Mouse (Mus musculus): ENCODE results near the gene Nt5c3. TPM values are rescaled to one million over a fixed set of nuclear protein-coding genes. Genes with fewer than 3 reads are reported as not detected.

The Nt5c3 gene
- polyA plus RNA-seq, 1 experiment: 21.4 TPM

DNA sequence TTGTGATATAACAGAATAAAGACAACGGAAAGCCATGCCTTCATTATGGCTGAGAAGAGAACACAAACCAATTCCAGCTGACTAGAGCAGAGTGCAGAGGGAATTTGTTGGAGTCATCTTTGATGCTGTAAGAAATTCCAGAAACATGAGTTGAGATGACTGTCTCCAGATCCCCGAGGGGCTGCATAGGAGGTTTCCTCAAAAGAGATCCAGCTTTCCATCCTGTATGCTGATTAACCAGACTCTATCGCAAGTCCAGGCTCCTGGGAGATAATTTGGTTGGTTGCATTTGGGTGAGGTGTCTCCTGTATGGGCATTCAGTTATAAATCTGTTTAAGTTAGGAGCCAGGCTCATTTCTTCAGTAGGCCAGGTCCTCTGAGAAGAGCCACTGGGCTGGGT lies 86.1 kb downstream of the Nt5c3 start:
- TF ChIP-seq CTCF (IDR thresholded peaks at IDR 0.05; ENCODE audit: low read depth, low read length): no peak
- TF ChIP-seq EP300 (IDR thresholded peaks at IDR 0.05; ENCODE audit: insufficient read depth, low read depth, low read length): no peak
- Histone ChIP-seq H3K4me3 (ENCODE audit: low read depth, low read length) (peak overlapping the region; percentile 8), H3K36me3 (ENCODE audit: control insufficient read depth, insufficient read depth, low read length, poor library complexity, severe bottlenecking) (peaks cover 16% of the 10 kb centered on the region), H3K27me3 (ENCODE audit: control insufficient read depth, insufficient read depth, low read length, poor library complexity, severe bottlenecking) (no peaks in the 10 kb centered on the region), H3K9ac (ENCODE audit: low read depth, poor library complexity, severe bottlenecking) (peak overlapping the region; percentile 48; the same call in 1 of the 2 replicates), H3K4me1 (ENCODE audit: control insufficient read depth, insufficient read depth, low read length) (no peaks in the 10 kb centered on the region), H3K27ac (ENCODE audit: insufficient read depth, low read length) (peak overlapping the region; percentile 1; the same call in 1 of the 2 replicates), H3K9me3 (replicated peaks; ENCODE audit: control insufficient read depth, insufficient read depth, low read length, poor library complexity, severe bottlenecking) (no peaks in the 10 kb centered on the region)

DNA sequence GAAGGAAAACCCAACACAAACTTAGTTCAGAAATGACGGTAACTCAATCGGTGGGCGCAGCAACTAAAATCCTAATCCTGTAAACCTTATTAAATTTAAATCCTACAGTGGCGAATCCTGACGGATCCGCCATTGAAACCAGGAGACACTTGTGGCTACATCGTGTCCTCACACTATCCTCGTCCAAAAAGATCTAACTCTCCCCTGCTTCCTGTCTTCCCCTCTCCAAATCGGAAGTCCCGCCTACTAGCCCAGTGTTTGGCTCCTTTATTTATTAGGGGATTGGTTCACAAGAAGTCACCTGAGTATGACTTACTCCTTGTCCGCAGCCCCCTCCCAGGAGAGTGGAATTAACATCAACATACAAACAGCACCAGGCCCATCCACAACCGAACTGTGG lies 86.6 kb downstream of the Nt5c3 start:
- peak overlapping the region; percentile 99 for H3K4me3 ChIP-seq (ENCODE audit: low read depth, low read length)
- H3K36me3 ChIP-seq (ENCODE audit: control insufficient read depth, insufficient read depth, low read length, poor library complexity, severe bottlenecking): peaks cover 16% of the 10 kb centered on the region
- H3K9me3 ChIP-seq (replicated peaks; ENCODE audit: control insufficient read depth, insufficient read depth, low read length, poor library complexity, severe bottlenecking): no peaks in the 10 kb centered on the region
- TF ChIP-seq POLR2A (IDR thresholded peaks at IDR 0.05; ENCODE audit: insufficient read depth, low read length): peak; percentile 50
- TF ChIP-seq CTCF (IDR thresholded peaks at IDR 0.05; ENCODE audit: low read depth, low read length): no peak
- no peaks in the 10 kb centered on the region for H3K27me3 ChIP-seq (ENCODE audit: control insufficient read depth, insufficient read depth, low read length, poor library complexity, severe bottlenecking)
- 0 out of 2 replicates have a peak overlapping the region, but pooled peaks have one; percentile 22 for H3K27ac ChIP-seq (ENCODE audit: insufficient read depth, low read length)
- no peaks in the 10 kb centered on the region for H3K4me1 ChIP-seq (ENCODE audit: control insufficient read depth, insufficient read depth, low read length)
- peak overlapping the region; percentile 88 for H3K9ac ChIP-seq (ENCODE audit: low read depth, poor library complexity, severe bottlenecking)

DNA sequence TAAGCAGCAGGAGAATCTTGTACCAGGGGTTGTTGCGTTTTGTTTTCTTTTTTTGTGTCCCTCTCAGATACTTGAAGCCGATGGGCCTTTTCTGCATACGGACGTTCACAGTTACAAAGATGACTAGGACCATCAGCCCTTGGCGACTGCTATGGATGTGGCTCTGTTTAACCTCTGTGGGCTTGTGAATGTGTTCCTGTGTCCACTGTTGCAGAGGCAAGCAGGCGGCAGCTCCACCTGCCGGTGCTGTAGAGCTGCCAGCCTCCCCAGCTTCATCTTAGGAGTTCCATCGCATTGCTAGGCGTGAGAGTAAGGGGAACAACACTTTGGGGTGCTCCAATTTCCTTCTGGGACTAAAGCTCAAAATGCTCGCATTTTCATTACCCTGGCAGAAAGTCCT lies 88.2 kb downstream of the Nt5c3 start:
- Histone ChIP-seq H3K27ac (ENCODE audit: insufficient read depth, low read length) (peak overlapping the region; percentile 80), H3K9me3 (replicated peaks; ENCODE audit: control insufficient read depth, insufficient read depth, low read length, poor library complexity, severe bottlenecking) (no peaks in the 10 kb centered on the region), H3K27me3 (ENCODE audit: control insufficient read depth, insufficient read depth, low read length, poor library complexity, severe bottlenecking) (no peaks in the 10 kb centered on the region), H3K36me3 (ENCODE audit: control insufficient read depth, insufficient read depth, low read length, poor library complexity, severe bottlenecking) (peaks cover 16% of the 10 kb centered on the region), H3K4me3 (ENCODE audit: low read depth, low read length) (peak overlapping the region; percentile 57), H3K9ac (ENCODE audit: low read depth, poor library complexity, severe bottlenecking) (peak overlapping the region; percentile 88), H3K4me1 (ENCODE audit: control insufficient read depth, insufficient read depth, low read length) (no peaks in the 10 kb centered on the region)
- TF ChIP-seq CTCF (IDR thresholded peaks at IDR 0.05; ENCODE audit: low read depth, low read length) (peak; percentile 67), POLR2A (IDR thresholded peaks at IDR 0.05; ENCODE audit: insufficient read depth, low read length) (no peak), EP300 (IDR thresholded peaks at IDR 0.05; ENCODE audit: insufficient read depth, low read depth, low read length) (no peak)

DNA sequence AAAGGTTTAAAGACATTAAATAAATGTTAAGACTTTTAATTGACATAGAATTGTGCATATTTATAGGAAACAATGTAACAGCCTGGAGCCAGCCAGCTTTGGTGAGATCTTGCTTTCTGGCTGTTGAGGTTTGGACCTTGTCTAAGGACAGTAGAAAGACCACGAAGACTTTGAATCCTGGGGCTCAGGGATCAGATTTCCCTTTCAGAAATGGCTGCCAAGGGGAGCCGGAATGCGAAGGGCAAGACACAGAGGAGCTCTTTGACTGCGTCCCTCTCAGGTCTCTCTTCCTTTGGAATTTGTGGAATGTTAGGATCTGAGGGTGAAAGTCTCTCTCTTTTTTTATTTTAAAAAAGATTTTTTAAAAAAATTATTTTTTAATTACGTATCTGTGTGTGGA lies 89.0 kb downstream of the Nt5c3 start:
- Histone ChIP-seq H3K27ac (ENCODE audit: insufficient read depth, low read length) (peak overlapping the region; percentile 80), H3K9me3 (replicated peaks; ENCODE audit: control insufficient read depth, insufficient read depth, low read length, poor library complexity, severe bottlenecking) (no peaks in the 10 kb centered on the region), H3K9ac (ENCODE audit: low read depth, poor library complexity, severe bottlenecking) (peak overlapping the region; percentile 88), H3K4me1 (ENCODE audit: control insufficient read depth, insufficient read depth, low read length) (no peaks in the 10 kb centered on the region), H3K36me3 (ENCODE audit: control insufficient read depth, insufficient read depth, low read length, poor library complexity, severe bottlenecking) (peaks cover 11% of the 10 kb centered on the region), H3K4me3 (ENCODE audit: low read depth, low read length) (peak overlapping the region; percentile 57), H3K27me3 (ENCODE audit: control insufficient read depth, insufficient read depth, low read length, poor library complexity, severe bottlenecking) (no peaks in the 10 kb centered on the region)
- no peak for TF ChIP-seq EP300 (IDR thresholded peaks at IDR 0.05; ENCODE audit: insufficient read depth, low read depth, low read length)
- no peak for TF ChIP-seq CTCF (IDR thresholded peaks at IDR 0.05; ENCODE audit: low read depth, low read length)
- TF ChIP-seq POLR2A (IDR thresholded peaks at IDR 0.05; ENCODE audit: insufficient read depth, low read length): no peak

DNA sequence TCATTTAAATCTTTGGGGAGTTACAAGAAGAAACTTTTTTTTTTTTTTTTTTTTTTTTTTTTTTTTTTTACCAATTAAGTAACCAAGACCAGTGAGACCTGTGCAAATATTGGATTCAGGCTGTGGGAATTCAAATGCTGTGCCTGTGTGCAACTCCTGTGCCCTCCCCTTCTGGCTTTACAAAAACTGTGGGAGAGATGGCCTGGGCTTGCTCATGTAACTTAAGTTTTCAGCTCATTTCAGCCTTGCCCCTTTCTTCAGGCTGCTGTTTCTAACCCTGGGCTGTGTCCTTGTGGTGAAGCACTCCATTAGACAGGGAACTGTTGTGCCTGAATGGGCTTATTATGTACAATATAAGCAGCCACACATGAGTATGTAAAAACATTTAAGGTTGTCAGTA lies 90.9 kb downstream of the Nt5c3 start:
- TF ChIP-seq EP300 (IDR thresholded peaks at IDR 0.05; ENCODE audit: insufficient read depth, low read depth, low read length): no peak
- TF ChIP-seq POLR2A (IDR thresholded peaks at IDR 0.05; ENCODE audit: insufficient read depth, low read length): no peak
- TF ChIP-seq CTCF (IDR thresholded peaks at IDR 0.05; ENCODE audit: low read depth, low read length): no peak
- peak overlapping the region; percentile 90 for H3K9ac ChIP-seq (ENCODE audit: low read depth, poor library complexity, severe bottlenecking)
- H3K27ac ChIP-seq (ENCODE audit: insufficient read depth, low read length): no peak overlapping the region

DNA sequence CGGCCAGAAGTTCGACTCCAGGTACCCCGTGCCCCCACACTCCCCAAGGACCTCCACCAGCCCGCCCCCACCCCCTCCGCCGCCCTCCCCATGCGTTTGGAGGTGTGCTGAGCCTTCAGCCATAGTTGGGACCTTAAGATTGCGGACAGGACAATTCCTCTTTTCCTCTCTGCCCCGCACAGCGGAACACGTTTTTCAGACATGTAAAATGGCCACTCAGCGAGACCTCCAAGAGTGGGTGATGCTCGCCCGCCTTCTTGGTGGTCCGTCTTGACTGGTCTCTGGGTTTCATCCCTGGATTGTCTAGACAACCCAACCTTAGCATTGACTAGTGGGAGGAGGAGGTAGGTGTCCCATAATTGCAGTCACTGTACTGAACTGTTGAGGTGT lies 91.3 kb downstream of the Nt5c3 start:
- no peaks in the 10 kb centered on the region for H3K9me3 ChIP-seq (replicated peaks; ENCODE audit: control insufficient read depth, insufficient read depth, low read length, poor library complexity, severe bottlenecking)
- peak overlapping the region; percentile 96 for H3K4me3 ChIP-seq (ENCODE audit: low read depth, low read length)
- TF ChIP-seq CTCF (IDR thresholded peaks at IDR 0.05; ENCODE audit: low read depth, low read length) (no peak), POLR2A (IDR thresholded peaks at IDR 0.05; ENCODE audit: insufficient read depth, low read length) (no peak), EP300 (IDR thresholded peaks at IDR 0.05; ENCODE audit: insufficient read depth, low read depth, low read length) (no peak)
- peak overlapping the region; percentile 90 for H3K9ac ChIP-seq (ENCODE audit: low read depth, poor library complexity, severe bottlenecking)
- H3K27ac ChIP-seq (ENCODE audit: insufficient read depth, low read length): no peak overlapping the region
- H3K4me1 ChIP-seq (ENCODE audit: control insufficient read depth, insufficient read depth, low read length): no peaks in the 10 kb centered on the region
- H3K27me3 ChIP-seq (ENCODE audit: control insufficient read depth, insufficient read depth, low read length, poor library complexity, severe bottlenecking): no peaks in the 10 kb centered on the region
- peaks cover 11% of the 10 kb centered on the region for H3K36me3 ChIP-seq (ENCODE audit: control insufficient read depth, insufficient read depth, low read length, poor library complexity, severe bottlenecking)

More for the DNA sequence above, 90.9 kb downstream of the Nt5c3 start:
- Histone ChIP-seq H3K36me3 (ENCODE audit: control insufficient read depth, insufficient read depth, low read length, poor library complexity, severe bottlenecking) (peaks cover 11% of the 10 kb centered on the region), H3K4me1 (ENCODE audit: control insufficient read depth, insufficient read depth, low read length) (no peaks in the 10 kb centered on the region), H3K9me3 (replicated peaks; ENCODE audit: control insufficient read depth, insufficient read depth, low read length, poor library complexity, severe bottlenecking) (no peaks in the 10 kb centered on the region), H3K27me3 (ENCODE audit: control insufficient read depth, insufficient read depth, low read length, poor library complexity, severe bottlenecking) (no peaks in the 10 kb centered on the region), H3K4me3 (ENCODE audit: low read depth, low read length) (peak overlapping the region; percentile 96)

Other genes with a start within 250 kb of the Nt5c3 start
- 149 and 182 TPM in 2 replicates for gene Lsm5, start 219.2 kb downstream of the Nt5c3 start, polyA plus RNA-seq (2011; ENCODE audit: insufficient read depth, insufficient read length, low read depth, missing spikeins)
- gene Avl9, start 209.0 kb downstream of the Nt5c3 start, polyA plus RNA-seq (2011; ENCODE audit: insufficient read depth, insufficient read length, low read depth, missing spikeins): 23.8 and 26.2 TPM in 2 replicates
- 92.8 and 99.1 TPM in 2 replicates for gene Kbtbd2, start 126.1 kb downstream of the Nt5c3 start, polyA plus RNA-seq (2011; ENCODE audit: insufficient read depth, insufficient read length, low read depth, missing spikeins)
- 211 and 215 TPM in 2 replicates for gene Fkbp9, start 91.9 kb downstream of the Nt5c3 start, polyA plus RNA-seq (2011; ENCODE audit: insufficient read depth, insufficient read length, low read depth, missing spikeins)
- gene Vmn1r4, start 83 bp upstream of the Nt5c3 start, polyA plus RNA-seq (2011; ENCODE audit: insufficient read depth, insufficient read length, low read depth, missing spikeins): 0.78 and 0.97 TPM in 2 replicates
- gene Vmn1r5, start 46.3 kb upstream of the Nt5c3 start, polyA plus RNA-seq (2011; ENCODE audit: insufficient read depth, insufficient read length, low read depth, missing spikeins): not detected in 2 replicates
- gene Vmn1r6, start 73.3 kb upstream of the Nt5c3 start, polyA plus RNA-seq (2011; ENCODE audit: insufficient read depth, insufficient read length, low read depth, missing spikeins): 0.14 TPM in 1 of 2 replicates, not detected in the other
- gene Vmn1r7, start 101.4 kb upstream of the Nt5c3 start, polyA plus RNA-seq (2011; ENCODE audit: insufficient read depth, insufficient read length, low read depth, missing spikeins): not detected in 2 replicates
- not detected in 2 replicates for gene Vmn1r8, start 108.4 kb upstream of the Nt5c3 start, polyA plus RNA-seq (2011; ENCODE audit: insufficient read depth, insufficient read length, low read depth, missing spikeins)
- not detected in 2 replicates for gene Vmn1r9, start 142.9 kb upstream of the Nt5c3 start, polyA plus RNA-seq (2011; ENCODE audit: insufficient read depth, insufficient read length, low read depth, missing spikeins)
- not detected in 2 replicates for gene Vmn1r10, start 185.5 kb upstream of the Nt5c3 start, polyA plus RNA-seq (2011; ENCODE audit: insufficient read depth, insufficient read length, low read depth, missing spikeins)
- not detected in 2 replicates for gene Vmn1r11, start 209.5 kb upstream of the Nt5c3 start, polyA plus RNA-seq (2011; ENCODE audit: insufficient read depth, insufficient read length, low read depth, missing spikeins)
- not detected in 2 replicates for gene Vmn1r12, start 233.0 kb upstream of the Nt5c3 start, polyA plus RNA-seq (2011; ENCODE audit: insufficient read depth, insufficient read length, low read depth, missing spikeins)